Mouse (Mus musculus): ENCODE measurements around the gene Nf2. TPM values are rescaled to one million over a fixed set of nuclear protein-coding genes. Genes with fewer than 3 reads are reported as not detected.

Nf2 gene
- polyA plus RNA-seq, 1 experiment from 2014 or later = 44.9 TPM

DNA sequence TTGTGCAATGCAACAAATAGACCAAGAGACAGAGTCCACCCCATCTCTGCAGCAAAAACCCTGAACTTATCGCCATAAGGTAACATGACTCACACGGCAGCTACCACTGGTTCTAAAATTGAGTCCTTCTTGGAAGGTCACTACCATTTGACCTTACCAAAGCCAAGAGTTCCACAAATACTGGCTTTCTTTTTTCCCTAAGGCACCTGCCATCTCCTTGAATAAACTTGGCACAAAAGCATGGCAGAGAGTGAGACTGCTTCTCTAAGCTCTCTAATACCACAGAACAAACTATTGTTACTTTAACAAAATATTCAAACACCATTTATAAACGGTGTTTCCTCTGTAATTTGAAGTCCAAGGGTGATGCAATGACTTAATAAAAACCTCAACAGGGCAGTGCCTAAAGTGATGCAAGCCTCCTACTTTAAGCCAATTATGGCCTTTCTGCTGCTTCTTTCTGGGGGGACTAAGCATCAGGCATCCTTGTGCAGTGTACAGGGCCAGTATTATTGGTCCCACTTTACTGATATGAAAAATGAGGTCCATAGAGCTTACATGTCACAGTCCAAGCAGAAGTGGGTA is 8.3 kb downstream of the Nf2 start:
- Histone ChIP-seq H3K4me1 (ENCODE audit: control insufficient read depth, insufficient read depth, low read length) (no peaks in the 10 kb centered on the region), H3K27ac (ENCODE audit: low read depth, low read length) (no peak overlapping the region), H3K27me3 (replicated peaks; ENCODE audit: control insufficient read depth, insufficient read depth, low read length) (no peaks in the 10 kb centered on the region), H3K9ac (ENCODE audit: low read length) (no peak overlapping the region), H3K36me3 (ENCODE audit: control insufficient read depth, insufficient read depth, low read length) (no peaks in the 10 kb centered on the region), H3K4me2 (ENCODE audit: low read length) (no peak overlapping the region), H3K9me3 (replicated peaks; ENCODE audit: control insufficient read depth, low read length) (no peaks in the 10 kb centered on the region), H3K4me3 (ENCODE audit: low read depth, low read length) (no peak overlapping the region)
- ATAC-seq (no peak), DNase-seq (ENCODE audit: low spot score) (no peak)
- WGBS = 85% methylated on average over 3 of the region's 3 CpGs

DNA sequence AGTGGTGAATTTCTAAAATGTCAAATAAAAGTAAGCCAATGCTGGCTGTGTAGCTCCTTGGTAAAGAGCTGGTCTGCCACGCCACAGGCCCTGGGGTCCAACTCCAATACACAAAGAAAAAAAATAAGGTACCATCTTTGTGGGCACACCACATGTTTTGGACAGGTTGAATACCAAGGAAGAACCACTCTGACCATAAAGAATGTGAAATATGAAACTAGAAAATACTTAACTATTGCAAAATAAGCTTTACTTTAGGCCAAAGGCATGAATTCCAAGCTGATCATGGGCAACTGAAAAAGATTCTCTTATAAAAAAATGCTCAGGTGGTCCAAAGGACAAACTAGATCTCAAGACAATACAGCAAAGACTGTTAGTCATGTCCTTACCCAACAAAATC is 11.1 kb downstream of the Nf2 start:
- Histone ChIP-seq H3K4me3 (ENCODE audit: low read depth, low read length) (no peak overlapping the region), H3K27ac (ENCODE audit: low read depth, low read length) (no peak overlapping the region), H3K4me1 (ENCODE audit: control insufficient read depth, insufficient read depth, low read length) (no peaks in the 10 kb centered on the region), H3K9ac (ENCODE audit: low read length) (no peak overlapping the region), H3K36me3 (ENCODE audit: control insufficient read depth, insufficient read depth, low read length) (no peaks in the 10 kb centered on the region), H3K4me2 (ENCODE audit: low read length) (no peak overlapping the region), H3K9me3 (replicated peaks; ENCODE audit: control insufficient read depth, low read length) (no peaks in the 10 kb centered on the region), H3K27me3 (replicated peaks; ENCODE audit: control insufficient read depth, insufficient read depth, low read length) (no peaks in the 10 kb centered on the region)
- DNase-seq (ENCODE audit: low spot score) (no peak), ATAC-seq (no peak)
- WGBS = 94% methylated on average over 1 of the region's 1 CpGs

DNA sequence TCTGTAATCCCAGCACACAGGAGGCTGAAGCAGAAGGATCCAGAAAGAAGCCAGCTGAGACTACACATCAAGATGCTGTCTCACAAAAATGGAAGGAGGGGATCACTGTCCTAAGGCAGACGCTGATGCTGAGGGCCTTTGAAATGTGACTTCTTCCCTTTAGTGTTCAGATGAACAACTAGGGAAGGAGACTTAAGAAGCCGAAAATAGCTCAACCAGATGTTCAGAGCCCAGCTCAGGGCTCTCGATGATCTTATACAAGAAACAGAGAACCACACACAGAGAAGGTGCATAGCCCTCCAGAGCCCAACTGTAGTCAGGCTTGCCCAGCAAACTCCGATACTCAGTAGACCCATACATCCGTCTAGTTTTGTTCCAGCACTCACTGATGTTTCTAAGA is 12.0 kb downstream of the Nf2 start:
- 83% methylated on average over 5 of the region's 5 CpGs for whole genome bisulfite sequencing
- Histone ChIP-seq H3K9ac (ENCODE audit: low read length) (no peak overlapping the region), H3K36me3 (ENCODE audit: control insufficient read depth, insufficient read depth, low read length) (no peaks in the 10 kb centered on the region), H3K27me3 (replicated peaks; ENCODE audit: control insufficient read depth, insufficient read depth, low read length) (no peaks in the 10 kb centered on the region), H3K4me1 (ENCODE audit: control insufficient read depth, insufficient read depth, low read length) (no peaks in the 10 kb centered on the region), H3K4me2 (ENCODE audit: low read length) (no peak overlapping the region), H3K27ac (ENCODE audit: low read depth, low read length) (no peak overlapping the region), H3K4me3 (ENCODE audit: low read depth, low read length) (no peak overlapping the region), H3K9me3 (replicated peaks; ENCODE audit: control insufficient read depth, low read length) (no peaks in the 10 kb centered on the region)
- ATAC-seq = no peak
- DNase-seq (ENCODE audit: low spot score) = no peak

DNA sequence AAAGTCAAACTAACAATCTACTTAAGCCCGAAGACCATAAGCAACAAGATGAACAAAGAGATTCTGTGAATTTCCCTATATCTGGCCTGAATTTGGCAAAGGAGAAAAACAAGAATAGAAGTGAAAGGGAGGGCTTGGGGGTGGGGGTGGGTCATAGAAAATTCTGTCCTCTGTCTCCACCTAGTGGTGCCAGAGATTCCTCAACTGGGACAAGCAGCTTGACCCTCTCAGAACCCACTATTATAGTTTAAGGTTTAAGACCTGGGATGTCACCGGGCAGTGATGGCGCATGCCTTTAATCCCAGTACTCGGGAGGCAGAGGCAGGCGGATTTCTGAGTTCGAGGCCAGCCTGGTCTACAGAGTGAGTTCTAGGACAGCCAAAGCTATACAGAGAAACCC is 12.6 kb downstream of the Nf2 start:
- Histone ChIP-seq H3K27ac (ENCODE audit: low read depth, low read length) (no peak overlapping the region), H3K9ac (ENCODE audit: low read length) (no peak overlapping the region), H3K27me3 (replicated peaks; ENCODE audit: control insufficient read depth, insufficient read depth, low read length) (no peaks in the 10 kb centered on the region), H3K36me3 (ENCODE audit: control insufficient read depth, insufficient read depth, low read length) (no peaks in the 10 kb centered on the region), H3K4me3 (ENCODE audit: low read depth, low read length) (no peak overlapping the region), H3K9me3 (replicated peaks; ENCODE audit: control insufficient read depth, low read length) (no peaks in the 10 kb centered on the region), H3K4me2 (ENCODE audit: low read length) (no peak overlapping the region), H3K4me1 (ENCODE audit: control insufficient read depth, insufficient read depth, low read length) (no peaks in the 10 kb centered on the region)
- 70% methylated on average over 6 of the region's 6 CpGs for WGBS
- no peak for ATAC-seq
- peak; percentile 56 for DNase-seq (ENCODE audit: low spot score)

DNA sequence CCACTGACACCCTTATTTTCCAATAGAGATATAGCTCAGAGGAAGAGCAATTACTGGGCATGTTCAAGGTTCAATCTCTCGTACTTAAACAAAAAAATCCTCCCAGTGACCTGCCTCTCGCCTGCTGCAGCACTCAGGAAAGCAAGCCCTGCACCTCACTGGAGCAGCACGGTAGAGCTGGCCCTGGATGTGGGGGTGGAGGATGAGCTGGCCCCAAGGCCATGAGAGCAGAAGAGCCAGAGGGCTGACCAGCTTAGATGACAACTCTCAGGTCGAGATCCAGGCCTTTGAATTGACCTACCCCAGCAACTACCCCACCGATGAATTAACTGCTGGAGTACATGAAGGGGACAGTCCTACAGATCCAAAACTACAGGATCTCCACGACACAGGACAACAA is 13.9 kb downstream of the Nf2 start:
- no peak overlapping the region for H3K4me2 ChIP-seq (ENCODE audit: low read length)
- H3K27ac ChIP-seq (ENCODE audit: low read depth, low read length) = no peak overlapping the region
- ATAC-seq = no peak
- no peaks in the 10 kb centered on the region for H3K27me3 ChIP-seq (replicated peaks; ENCODE audit: control insufficient read depth, insufficient read depth, low read length)
- no peaks in the 10 kb centered on the region for H3K4me1 ChIP-seq (ENCODE audit: control insufficient read depth, insufficient read depth, low read length)
- H3K9me3 ChIP-seq (replicated peaks; ENCODE audit: control insufficient read depth, low read length) = no peaks in the 10 kb centered on the region
- no peak for DNase-seq (ENCODE audit: low spot score)
- H3K9ac ChIP-seq (ENCODE audit: low read length) = no peak overlapping the region
- H3K4me3 ChIP-seq (ENCODE audit: low read depth, low read length) = no peak overlapping the region
- WGBS = 88% methylated on average over 6 of the region's 6 CpGs
- no peaks in the 10 kb centered on the region for H3K36me3 ChIP-seq (ENCODE audit: control insufficient read depth, insufficient read depth, low read length)

DNA sequence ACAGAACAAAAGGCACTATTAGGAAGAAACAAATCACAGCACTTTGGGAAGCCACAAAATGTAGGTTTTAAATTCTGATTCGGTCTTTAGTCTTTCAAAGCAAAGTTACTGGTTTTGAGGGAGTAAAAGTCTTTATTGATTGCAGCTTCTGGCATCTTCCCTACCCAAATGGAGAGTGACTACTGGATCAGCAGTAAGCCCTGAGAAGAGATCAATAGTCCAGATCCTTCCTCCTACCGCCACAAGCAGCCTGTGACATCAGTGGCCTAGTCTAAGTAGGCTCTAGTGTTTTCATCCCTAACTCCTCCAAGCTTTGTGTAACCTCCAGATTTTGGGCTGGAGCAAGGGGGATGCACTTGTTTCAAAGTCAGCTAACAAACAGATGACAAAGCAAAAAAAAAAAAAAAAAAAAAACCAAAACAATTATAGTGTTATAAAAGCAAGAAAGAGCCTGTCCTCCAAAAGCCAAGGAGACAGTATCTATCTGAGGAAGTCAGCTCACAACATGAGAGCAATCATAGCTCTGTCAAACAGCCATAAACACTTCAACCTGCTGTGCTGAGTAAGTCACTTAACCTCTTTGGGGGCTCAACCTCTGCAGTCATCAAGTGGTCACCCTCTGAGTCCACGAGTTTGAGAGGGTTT is 15.9 kb downstream of the Nf2 start:
- Histone ChIP-seq H3K4me1 (ENCODE audit: control insufficient read depth, insufficient read depth, low read length) (no peaks in the 10 kb centered on the region), H3K9ac (ENCODE audit: low read length) (no peak overlapping the region), H3K27me3 (replicated peaks; ENCODE audit: control insufficient read depth, insufficient read depth, low read length) (no peaks in the 10 kb centered on the region), H3K4me2 (ENCODE audit: low read length) (no peak overlapping the region), H3K27ac (ENCODE audit: low read depth, low read length) (no peak overlapping the region), H3K36me3 (ENCODE audit: control insufficient read depth, insufficient read depth, low read length) (no peaks in the 10 kb centered on the region), H3K9me3 (replicated peaks; ENCODE audit: control insufficient read depth, low read length) (no peaks in the 10 kb centered on the region), H3K4me3 (ENCODE audit: low read depth, low read length) (no peak overlapping the region)
- no peak for ATAC-seq
- no peak for DNase-seq (ENCODE audit: low spot score)
- 80% methylated on average over 3 of the region's 3 CpGs for WGBS

DNA sequence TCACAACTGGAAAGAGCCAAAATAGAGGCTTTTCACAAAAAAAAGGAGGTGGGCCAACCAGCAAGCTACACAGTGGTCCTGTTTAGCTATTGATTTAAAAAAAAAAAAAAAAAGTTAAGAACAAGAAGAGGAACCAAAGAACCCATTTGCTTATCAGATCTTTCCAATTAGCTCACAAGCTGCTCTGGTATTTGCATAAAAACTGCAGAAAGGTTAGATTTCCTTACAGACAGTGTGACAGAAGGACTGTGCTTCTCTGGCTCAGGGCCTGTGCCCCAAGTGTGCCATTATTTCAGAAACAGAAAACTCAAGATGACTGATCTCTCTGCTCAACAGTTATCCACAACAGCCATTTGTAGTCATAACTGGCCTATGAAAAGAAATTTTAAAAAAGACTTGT is 18.3 kb downstream of the Nf2 start:
- no peak for DNase-seq (ENCODE audit: low spot score)
- H3K4me1 ChIP-seq (ENCODE audit: control insufficient read depth, insufficient read depth, low read length) = no peaks in the 10 kb centered on the region

DNA sequence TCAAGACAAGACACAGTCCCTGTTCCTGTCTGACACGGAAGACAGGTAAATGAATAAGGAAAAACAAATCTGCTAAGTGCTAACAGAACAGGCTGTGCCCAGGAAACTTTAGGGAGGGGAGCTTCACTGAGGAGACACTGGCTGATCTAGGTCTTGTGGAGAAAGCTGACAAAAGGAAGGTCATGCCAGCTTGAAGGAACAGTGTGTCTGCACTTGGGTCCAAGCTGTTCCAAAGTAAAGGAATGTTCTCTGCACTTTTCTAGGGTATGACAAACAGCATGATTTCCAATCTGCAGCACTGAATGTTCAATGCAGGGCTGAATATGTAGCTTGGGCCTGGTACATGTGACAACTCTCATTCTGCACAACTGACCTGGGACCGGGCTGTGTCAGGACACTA is 21.4 kb downstream of the Nf2 start:
- 87% methylated on average over 2 of the region's 2 CpGs for WGBS
- no peaks in the 10 kb centered on the region for H3K36me3 ChIP-seq (ENCODE audit: control insufficient read depth, insufficient read depth, low read length)

More for the DNA sequence above, 18.3 kb downstream of the Nf2 start:
- Histone ChIP-seq H3K36me3 (ENCODE audit: control insufficient read depth, insufficient read depth, low read length) (no peaks in the 10 kb centered on the region), H3K4me3 (ENCODE audit: low read depth, low read length) (no peak overlapping the region), H3K27me3 (replicated peaks; ENCODE audit: control insufficient read depth, insufficient read depth, low read length) (no peaks in the 10 kb centered on the region), H3K9me3 (replicated peaks; ENCODE audit: control insufficient read depth, low read length) (no peaks in the 10 kb centered on the region), H3K27ac (ENCODE audit: low read depth, low read length) (no peak overlapping the region), H3K9ac (ENCODE audit: low read length) (no peak overlapping the region), H3K4me2 (ENCODE audit: low read length) (no peak overlapping the region)
- ATAC-seq = no peak

DNA sequence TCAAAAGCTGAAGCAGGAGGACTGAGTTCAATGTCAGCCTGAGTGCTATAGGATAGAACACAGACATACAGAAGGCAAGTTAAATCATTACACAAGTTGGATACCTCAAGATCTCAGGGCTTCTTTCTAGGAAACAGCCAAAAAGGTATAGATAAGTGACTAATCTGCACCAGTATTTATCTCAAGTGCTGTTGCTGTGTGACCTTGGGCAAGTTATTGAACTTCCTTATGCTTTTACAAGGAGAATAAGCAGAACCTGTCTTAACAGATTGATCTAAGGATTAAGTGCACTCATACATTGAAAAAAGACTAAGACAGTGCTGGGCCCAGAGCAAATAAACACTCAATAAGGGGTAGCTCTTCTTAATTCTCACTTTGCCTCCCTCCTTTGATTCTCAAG is 22.0 kb downstream of the Nf2 start:
- no peak overlapping the region for H3K27ac ChIP-seq (ENCODE audit: low read depth, low read length)
- no peaks in the 10 kb centered on the region for H3K27me3 ChIP-seq (replicated peaks; ENCODE audit: control insufficient read depth, insufficient read depth, low read length)
- H3K9me3 ChIP-seq (replicated peaks; ENCODE audit: control insufficient read depth, low read length) = no peaks in the 10 kb centered on the region
- ATAC-seq (no peak), DNase-seq (ENCODE audit: low spot score) (no peak)
- H3K4me1 ChIP-seq (ENCODE audit: control insufficient read depth, insufficient read depth, low read length) = no peaks in the 10 kb centered on the region
- H3K4me2 ChIP-seq (ENCODE audit: low read length) = no peak overlapping the region
- H3K4me3 ChIP-seq (ENCODE audit: low read depth, low read length) = no peak overlapping the region
- H3K36me3 ChIP-seq (ENCODE audit: control insufficient read depth, insufficient read depth, low read length) = no peaks in the 10 kb centered on the region
- no peak overlapping the region for H3K9ac ChIP-seq (ENCODE audit: low read length)

More for the DNA sequence above, 21.4 kb downstream of the Nf2 start:
- no peak for DNase-seq (ENCODE audit: low spot score)
- Histone ChIP-seq H3K27ac (ENCODE audit: low read depth, low read length) (no peak overlapping the region), H3K27me3 (replicated peaks; ENCODE audit: control insufficient read depth, insufficient read depth, low read length) (no peaks in the 10 kb centered on the region), H3K9me3 (replicated peaks; ENCODE audit: control insufficient read depth, low read length) (no peaks in the 10 kb centered on the region), H3K4me1 (ENCODE audit: control insufficient read depth, insufficient read depth, low read length) (no peaks in the 10 kb centered on the region), H3K9ac (ENCODE audit: low read length) (no peak overlapping the region), H3K4me2 (ENCODE audit: low read length) (no peak overlapping the region), H3K4me3 (ENCODE audit: low read depth, low read length) (no peak overlapping the region)
- no peak for ATAC-seq

Data from forebrain, embryonic 14.5 days (tissue).